Mouse (Mus musculus): ENCODE data around the gene Srprb. TPM values are rescaled to one million over a fixed set of nuclear protein-coding genes. Genes with fewer than 3 reads are reported as not detected.

The Srprb gene
- polyA plus RNA-seq, 1 experiment from 2014 or later = 40.5 TPM

DNA sequence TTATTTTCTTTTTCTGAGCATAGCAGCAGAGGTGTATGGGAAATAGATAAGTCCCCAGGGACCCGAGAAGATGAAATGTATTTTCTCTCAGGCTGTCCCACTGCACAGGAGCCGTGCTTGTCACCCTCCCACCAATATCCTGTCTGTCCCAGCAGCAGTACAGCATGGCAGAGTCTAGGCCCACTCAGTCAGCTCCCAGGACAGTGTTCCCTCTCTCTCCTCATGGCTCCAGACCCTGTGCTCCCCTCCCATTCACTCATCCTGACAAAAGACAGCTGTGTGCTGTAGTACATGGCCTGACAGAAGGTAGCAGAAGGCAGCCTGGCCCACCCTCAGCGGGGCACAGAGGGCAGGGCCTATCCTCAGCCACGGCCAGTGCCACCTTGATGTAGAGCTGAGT lies 58.1 kb downstream of the Srprb start:
- WGBS = 30% methylated on average over 4 of the region's 4 CpGs
- no peak overlapping the region for H3K4me2 ChIP-seq (replicated peaks; ENCODE audit: low read depth, low read length)
- H3K4me1 ChIP-seq (ENCODE audit: insufficient read depth, low read depth, low read length) = no peaks in the 10 kb centered on the region
- H3K27me3 ChIP-seq (replicated peaks; ENCODE audit: insufficient read depth, low read length) = no peaks in the 10 kb centered on the region
- H3K36me3 ChIP-seq (ENCODE audit: insufficient read depth, low read length) = no peaks in the 10 kb centered on the region
- no peak for ATAC-seq
- no peak for DNase-seq (ENCODE audit: low spot score)
- no peak overlapping the region for H3K9ac ChIP-seq (replicated peaks; ENCODE audit: low read depth)
- TF ChIP-seq CTCF (IDR thresholded peaks at IDR 0.05) = no peak
- TF ChIP-seq EP300 (IDR thresholded peaks at IDR 0.05) = no peak
- H3K4me3 ChIP-seq (ENCODE audit: low read depth, low read length) = no peak overlapping the region
- H3K27ac ChIP-seq (ENCODE audit: low read length) = no peak overlapping the region
- H3K9me3 ChIP-seq (ENCODE audit: low read length) = no peaks in the 10 kb centered on the region

DNA sequence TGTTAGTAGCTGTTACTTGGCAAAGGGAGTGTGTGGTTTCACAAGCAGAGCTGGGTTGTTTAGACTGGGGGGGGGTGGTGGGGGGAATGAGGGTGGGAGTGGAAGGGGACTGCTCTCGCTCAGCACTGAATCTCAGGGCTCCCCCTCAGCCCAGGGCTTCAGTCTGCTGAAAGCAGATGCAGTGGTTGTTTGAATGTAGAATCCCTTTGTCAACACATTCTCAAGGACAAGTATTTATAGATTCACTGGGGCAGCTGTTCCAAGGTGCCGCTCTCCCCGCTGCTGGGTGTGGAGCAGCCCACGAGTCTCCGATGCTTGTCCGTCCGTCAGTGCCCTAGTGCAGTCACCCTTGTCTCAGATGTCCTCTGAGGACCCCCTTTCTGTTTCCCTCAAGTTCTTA lies 60.7 kb downstream of the Srprb start:
- H3K27me3 ChIP-seq (replicated peaks; ENCODE audit: insufficient read depth, low read length) = no peaks in the 10 kb centered on the region
- TF ChIP-seq EP300 (IDR thresholded peaks at IDR 0.05) (no peak), CTCF (IDR thresholded peaks at IDR 0.05) (no peak)
- no peak for DNase-seq (ENCODE audit: low spot score)
- H3K4me2 ChIP-seq (replicated peaks; ENCODE audit: low read depth, low read length) = no peak overlapping the region
- no peak for ATAC-seq
- no peaks in the 10 kb centered on the region for H3K36me3 ChIP-seq (ENCODE audit: insufficient read depth, low read length)
- WGBS = 87% methylated on average over 7 of the region's 7 CpGs
- no peak overlapping the region for H3K9ac ChIP-seq (replicated peaks; ENCODE audit: low read depth)
- H3K27ac ChIP-seq (ENCODE audit: low read length) = no peak overlapping the region
- no peaks in the 10 kb centered on the region for H3K4me1 ChIP-seq (ENCODE audit: insufficient read depth, low read depth, low read length)
- no peak overlapping the region for H3K4me3 ChIP-seq (ENCODE audit: low read depth, low read length)
- H3K9me3 ChIP-seq (ENCODE audit: low read length) = no peaks in the 10 kb centered on the region

DNA sequence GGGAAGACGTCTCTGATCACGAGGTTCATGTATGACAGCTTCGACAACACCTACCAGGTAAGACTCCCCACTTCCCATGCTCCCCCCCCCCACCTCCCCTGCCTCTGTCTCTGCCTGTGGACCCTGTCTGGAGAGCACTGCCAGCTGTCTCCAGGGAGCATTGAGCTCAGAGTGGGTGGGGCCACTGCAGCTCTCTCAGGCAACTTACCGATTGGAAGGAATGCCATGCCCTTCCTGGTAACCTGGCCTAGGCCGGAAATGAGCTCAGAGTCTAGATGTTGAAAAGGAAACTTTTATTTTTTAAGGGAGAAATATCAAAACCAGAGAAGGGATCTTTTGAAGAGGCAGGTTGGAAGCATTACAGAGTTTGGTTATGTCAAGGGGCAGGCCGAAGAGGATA lies 61.6 kb downstream of the Srprb start:
- no peak overlapping the region for H3K4me3 ChIP-seq (ENCODE audit: low read depth, low read length)
- TF ChIP-seq CTCF (IDR thresholded peaks at IDR 0.05) = no peak
- TF ChIP-seq EP300 (IDR thresholded peaks at IDR 0.05) = no peak
- no peak overlapping the region for H3K9ac ChIP-seq (replicated peaks; ENCODE audit: low read depth)
- WGBS = 77% methylated on average over 6 of the region's 6 CpGs
- no peaks in the 10 kb centered on the region for H3K9me3 ChIP-seq (ENCODE audit: low read length)
- ATAC-seq (no peak), DNase-seq (ENCODE audit: low spot score) (no peak)
- no peaks in the 10 kb centered on the region for H3K4me1 ChIP-seq (ENCODE audit: insufficient read depth, low read depth, low read length)
- no peaks in the 10 kb centered on the region for H3K27me3 ChIP-seq (replicated peaks; ENCODE audit: insufficient read depth, low read length)
- H3K4me2 ChIP-seq (replicated peaks; ENCODE audit: low read depth, low read length) = no peak overlapping the region
- no peaks in the 10 kb centered on the region for H3K36me3 ChIP-seq (ENCODE audit: insufficient read depth, low read length)
- no peak overlapping the region for H3K27ac ChIP-seq (ENCODE audit: low read length)

DNA sequence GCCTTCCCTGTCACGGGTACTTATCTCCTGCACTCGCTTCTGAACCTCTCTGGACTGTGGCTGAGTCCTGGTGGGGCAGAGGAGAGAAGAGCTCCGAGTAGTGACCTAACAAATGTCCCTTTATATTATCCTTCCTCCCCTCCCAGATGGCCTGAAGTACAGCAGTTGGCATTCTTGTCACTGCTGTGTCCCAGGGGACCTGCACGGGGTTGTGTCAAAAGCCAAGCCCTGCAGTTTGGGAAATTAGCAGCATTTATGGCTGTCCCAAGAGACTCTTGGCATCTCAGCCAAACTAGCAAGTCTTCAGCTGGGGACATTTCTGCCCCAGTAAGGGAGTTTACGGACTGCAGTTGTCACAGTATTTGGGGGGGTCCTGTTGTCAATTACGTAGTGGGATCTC lies 62.5 kb downstream of the Srprb start:
- H3K36me3 ChIP-seq (ENCODE audit: insufficient read depth, low read length) = no peaks in the 10 kb centered on the region
- no peak overlapping the region for H3K27ac ChIP-seq (ENCODE audit: low read length)
- 67% methylated on average over 6 of the region's 6 CpGs for WGBS
- DNase-seq (ENCODE audit: low spot score) (no peak), ATAC-seq (no peak)
- no peak overlapping the region for H3K4me3 ChIP-seq (ENCODE audit: low read depth, low read length)
- no peaks in the 10 kb centered on the region for H3K27me3 ChIP-seq (replicated peaks; ENCODE audit: insufficient read depth, low read length)
- H3K9me3 ChIP-seq (ENCODE audit: low read length) = no peaks in the 10 kb centered on the region
- no peaks in the 10 kb centered on the region for H3K4me1 ChIP-seq (ENCODE audit: insufficient read depth, low read depth, low read length)
- no peak overlapping the region for H3K4me2 ChIP-seq (replicated peaks; ENCODE audit: low read depth, low read length)
- TF ChIP-seq CTCF (IDR thresholded peaks at IDR 0.05) (no peak), EP300 (IDR thresholded peaks at IDR 0.05) (no peak)
- H3K9ac ChIP-seq (replicated peaks; ENCODE audit: low read depth) = no peak overlapping the region

Other genes starting within 250 kb of the Srprb start
- gene Slco2a1, start 213.4 kb downstream of the Srprb start, polyA plus RNA-seq (2015; fragmentation: Nextera tagmentation; extraction: Ambion mirVana) = 68.9 and 70.0 TPM in 2 replicates
- gene Rab6b, start 90.3 kb downstream of the Srprb start, polyA plus RNA-seq (2015; fragmentation: Nextera tagmentation; extraction: Ambion mirVana) = 6.8 and 7.3 TPM in 2 replicates
- gene Gm20425, start 28.2 kb upstream of the Srprb start, polyA plus RNA-seq (2015; fragmentation: Nextera tagmentation; extraction: Ambion mirVana) = 7.3 and 10.7 TPM in 2 replicates
- 523 and 670 TPM in 2 replicates for gene Trf, start 28.3 kb upstream of the Srprb start, polyA plus RNA-seq (2015; fragmentation: Nextera tagmentation; extraction: Ambion mirVana)
- gene 1300017J02Rik, start 102.9 kb upstream of the Srprb start, polyA plus RNA-seq (2015; fragmentation: Nextera tagmentation; extraction: Ambion mirVana) = 1.4 and 2.0 TPM in 2 replicates
- 14.9 and 15.7 TPM in 2 replicates for gene Topbp1, start 103.1 kb upstream of the Srprb start, polyA plus RNA-seq (2015; fragmentation: Nextera tagmentation; extraction: Ambion mirVana)
- 60.2 and 63.9 TPM in 2 replicates for gene Cdv3, start 163.7 kb upstream of the Srprb start, polyA plus RNA-seq (2015; fragmentation: Nextera tagmentation; extraction: Ambion mirVana)